Mouse (Mus musculus) CD4-positive, CD25-positive, alpha-beta regulatory T cell, adult 4 months (primary cell): ENCODE data around the gene Trmt10a. TPM values are rescaled to one million over a fixed set of nuclear protein-coding genes. Genes with fewer than 3 reads are reported as not detected.
"Not testable (repeated sequence)": the region's sequence is repeated elsewhere in the genome, so short reads cannot be mapped to it uniquely, and the experiment has no call there.

ENCODE experiments used
- ATAC-seq: one replicate; pipeline ENCODE4 v1.8.0; 2017
- polyA plus RNA-seq, 2 experiments: library from polyadenylated mRNA; unstranded; fragments of 100-300 nt; shearing (Covaris generic); gene quantifications; one replicate each; pipeline ENCODE4 v1.2.1; 2017

Trmt10a gene
- polyA plus RNA-seq, 2 experiments from 2014 or later, result 7.4 to 8.7 TPM

GRCm38 (mm10) chr3:138138146-138138545 lies 5.1 kb upstream of the Trmt10a start:
- ATAC-seq, result not testable (repeated sequence)

- ATAC-seq, result no peak
Observed at GRCm38 (mm10) chr3:138139663-138140062, 3.6 kb upstream of the Trmt10a start.

- no peak for ATAC-seq
Observed at GRCm38 (mm10) chr3:138142052-138142732, 1.1 kb upstream of the Trmt10a start.

GRCm38 (mm10) chr3:138142733-138143314 lies 424 bp upstream of the Trmt10a start:
- no peak for ATAC-seq

GRCm38 (mm10) chr3:138144060-138144641 lies 903 bp downstream of the Trmt10a start:
- ATAC-seq, result peak; percentile 0

GRCm38 (mm10) chr3:138144642-138145171 lies 1.5 kb downstream of the Trmt10a start, which contains the start of gene Mttp:
TSS of gene Mttp (minus strand) at chr3:138144968.
- ATAC-seq, result peak; percentile 50

GRCm38 (mm10) chr3:138148811-138149210 lies 5.6 kb downstream of the Trmt10a start:
- no peak for ATAC-seq

GRCm38 (mm10) chr3:138155062-138155461 lies 11.8 kb downstream of the Trmt10a start:
- ATAC-seq, result no peak

- ATAC-seq, result no peak
Observed at GRCm38 (mm10) chr3:138156651-138157050, 13.4 kb downstream of the Trmt10a start.

GRCm38 (mm10) chr3:138161623-138162022 lies 18.4 kb downstream of the Trmt10a start:
- ATAC-seq, result no peak

GRCm38 (mm10) chr3:138162553-138163183 lies 19.4 kb downstream of the Trmt10a start:
- ATAC-seq, result peak; percentile 69

- ATAC-seq, result peak; percentile 34
Observed at GRCm38 (mm10) chr3:138173291-138173690, 30.0 kb downstream of the Trmt10a start.

GRCm38 (mm10) chr3:138175551-138175950 lies 32.3 kb downstream of the Trmt10a start:
- no peak for ATAC-seq

GRCm38 (mm10) chr3:138182019-138182418 lies 38.8 kb downstream of the Trmt10a start:
- no peak for ATAC-seq

- ATAC-seq, result no peak
Observed at GRCm38 (mm10) chr3:138183371-138183770, 40.1 kb downstream of the Trmt10a start.

- no peak for ATAC-seq
Observed at GRCm38 (mm10) chr3:138185290-138185689, 42.0 kb downstream of the Trmt10a start.

- ATAC-seq, result no peak
Observed at GRCm38 (mm10) chr3:138185995-138186930, 43.0 kb downstream of the Trmt10a start.

GRCm38 (mm10) chr3:138192260-138192659 lies 49.0 kb downstream of the Trmt10a start:
- ATAC-seq, result no peak

GRCm38 (mm10) chr3:138193683-138194302 lies 50.5 kb downstream of the Trmt10a start, which contains the start of gene 4930579F01Rik:
TSS of gene 4930579F01Rik (minus strand) at chr3:138193825.
- no peak for ATAC-seq

GRCm38 (mm10) chr3:138197093-138197492 lies 53.8 kb downstream of the Trmt10a start:
- no peak for ATAC-seq

GRCm38 (mm10) chr3:138197556-138197955 lies 54.3 kb downstream of the Trmt10a start:
- ATAC-seq, result no peak
